Mouse (Mus musculus): Measurements from ENCODE around the gene Olfr453.
A peak's percentile ranks its signal among the peaks of the same experiment; 100 is the strongest.

The Olfr453 gene

DNA sequence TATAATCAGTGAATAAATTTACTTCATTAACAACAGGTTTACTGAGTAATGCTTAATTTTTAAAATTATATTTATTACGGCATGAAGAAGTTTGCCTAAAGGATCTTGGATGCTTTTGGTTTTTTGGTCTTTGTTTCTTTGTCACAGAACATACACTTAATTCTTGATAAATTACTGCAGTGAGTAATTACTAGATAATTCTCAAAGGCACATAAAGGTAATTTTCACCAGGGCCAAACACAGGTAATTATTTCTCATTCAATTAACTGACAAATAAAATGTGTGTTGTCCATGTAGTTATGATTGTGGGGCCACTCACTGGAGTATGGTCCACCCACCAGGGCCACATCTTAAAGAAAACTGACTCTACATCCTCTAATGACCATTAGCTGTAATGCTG, at the start of gene Olfr453:
TSS of gene Olfr453 (plus strand) at position 301 of the 400 bp plus-strand sequence.
- DNase-seq: no peak

DNA sequence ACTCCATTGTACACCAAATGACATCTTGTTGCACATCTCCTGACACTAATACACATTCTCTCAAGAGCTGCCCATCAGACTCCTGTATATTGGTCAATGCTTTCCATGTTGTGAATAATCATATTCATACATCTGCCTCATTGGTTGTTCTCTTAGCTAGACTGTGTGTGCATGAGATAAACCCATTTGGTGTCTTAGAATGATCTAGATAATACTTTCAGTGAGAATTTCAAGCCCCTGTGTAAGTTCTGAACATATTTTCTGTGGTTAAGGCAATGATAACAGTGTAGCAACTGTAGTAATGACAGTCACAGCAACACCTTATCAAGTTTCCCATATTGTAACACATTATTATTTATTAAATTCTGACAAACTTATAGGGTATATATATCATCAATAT, 49.4 kb upstream of the Olfr453 start:
- DNase-seq: no peak

DNA sequence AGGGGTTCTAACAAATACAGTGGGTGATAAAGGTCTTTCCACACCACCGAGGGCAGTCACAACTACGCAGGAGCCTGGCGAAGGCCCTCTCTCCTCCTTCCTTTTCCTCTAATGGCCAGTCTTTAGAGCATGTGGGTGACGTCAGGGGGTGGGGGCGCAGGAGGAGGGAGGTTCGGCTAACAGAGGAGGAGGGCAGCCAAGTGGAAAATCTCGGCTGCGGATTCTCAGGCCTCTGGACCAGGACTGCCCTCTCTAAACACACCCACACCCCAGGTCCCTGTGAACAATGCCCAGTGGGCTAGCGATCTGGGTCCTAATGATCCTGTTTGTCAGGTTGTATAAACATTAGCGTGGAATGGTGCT, 47.0 kb upstream of the Olfr453 start:
- peak; percentile 88 to 93 for DNase-seq

DNA sequence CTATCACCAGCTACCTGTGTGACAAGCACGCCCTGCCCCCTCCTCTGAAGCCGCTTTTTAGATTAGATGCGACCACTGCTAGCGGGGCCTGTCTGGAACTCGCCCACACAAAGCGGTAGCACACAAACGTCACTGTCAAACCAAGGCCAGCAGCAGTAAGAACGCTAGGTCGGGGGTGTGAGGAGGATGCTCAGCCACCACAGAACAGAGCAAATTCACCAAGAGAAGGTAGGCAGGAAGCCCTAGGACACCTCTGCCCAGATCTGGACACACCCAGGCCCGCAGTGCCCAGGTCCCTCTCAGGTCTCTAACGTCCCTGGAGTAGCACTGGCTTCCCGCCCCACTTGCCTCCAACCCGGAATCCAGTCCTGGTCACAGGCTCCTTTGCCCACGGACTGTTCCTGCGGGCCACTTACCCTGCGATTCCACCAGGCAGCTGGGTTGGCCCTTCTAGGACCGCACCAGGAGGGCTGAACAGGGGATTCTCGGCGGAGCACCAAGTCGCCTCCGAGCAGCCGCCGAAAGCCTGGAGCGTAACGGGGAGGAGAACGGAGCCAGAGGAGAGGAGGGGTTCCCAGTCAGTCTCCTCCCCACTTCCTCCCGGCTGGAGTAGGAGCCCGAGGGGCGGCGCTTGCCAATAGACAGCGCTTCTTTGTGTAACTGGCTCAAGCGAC, 46.5 kb upstream of the Olfr453 start:
- peak; percentile 83 to 89 for DNase-seq

DNA sequence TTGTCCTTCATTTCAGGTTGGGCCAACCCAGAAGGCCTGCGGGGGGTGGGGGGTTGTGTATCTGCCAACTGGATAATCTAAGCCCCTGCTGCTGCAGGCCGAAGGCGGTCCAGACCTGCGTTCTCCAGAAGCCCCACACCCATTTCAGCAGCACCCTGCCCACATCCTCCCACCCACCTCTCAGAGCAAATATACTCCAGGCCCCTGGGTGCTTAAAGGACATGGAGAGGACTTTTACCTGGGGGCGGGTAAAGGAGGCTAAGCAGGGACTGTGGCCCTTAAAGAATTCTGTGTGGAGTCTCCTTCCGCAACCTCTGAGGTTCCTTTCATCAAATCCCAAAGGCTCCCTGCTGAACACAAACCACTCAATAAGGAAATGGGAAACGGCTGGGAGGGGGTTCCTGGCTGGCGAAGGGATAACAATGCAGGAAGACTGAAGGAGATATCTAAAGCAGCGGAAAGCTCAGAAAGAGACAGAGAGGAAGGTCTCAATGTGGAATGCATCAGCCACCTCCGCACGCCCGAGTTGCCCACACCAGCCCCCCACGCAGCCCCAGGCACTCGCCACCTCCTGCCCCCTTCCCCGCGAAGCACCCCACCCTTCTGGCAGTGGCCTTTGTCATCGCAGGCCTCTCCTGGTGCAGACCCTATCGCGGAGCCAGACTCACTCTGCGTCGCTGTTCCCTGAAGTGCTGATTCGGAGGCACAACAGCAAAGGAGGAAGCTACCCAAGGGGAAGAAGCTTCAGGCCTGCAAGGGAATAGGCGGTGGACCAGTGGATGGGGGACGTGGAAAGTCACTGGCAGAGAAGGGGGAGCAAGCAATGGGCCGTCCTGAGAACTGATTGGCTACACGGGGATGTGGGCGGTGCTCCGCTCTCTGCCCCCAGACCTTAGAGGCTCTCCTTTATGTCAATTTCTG, 29.6 kb upstream of the Olfr453 start, which contains the start of gene Tcaf1:
TSS of gene Tcaf1 (minus strand) at position 798 of the 921 bp plus-strand sequence.
- DNase-seq: peak; percentile 87 to 92

DNA sequence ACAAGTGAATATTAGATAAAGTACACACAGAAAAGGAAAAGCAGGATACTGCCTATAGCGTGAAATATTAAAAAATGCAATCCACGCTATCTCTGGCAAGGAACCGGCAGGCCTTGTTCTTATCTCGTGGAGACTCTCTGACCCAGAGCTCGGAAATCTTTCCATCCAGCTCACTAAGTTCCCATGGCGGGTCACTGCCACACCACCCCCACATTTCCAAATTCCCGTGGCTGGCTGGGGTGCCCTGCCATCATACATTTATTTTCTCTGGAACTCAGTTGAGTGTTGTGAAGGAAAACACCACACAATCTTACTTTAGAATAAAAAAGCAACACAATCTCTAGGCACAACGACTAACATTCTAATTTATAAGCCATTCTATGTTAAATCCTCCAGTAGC, 24.5 kb upstream of the Olfr453 start:
- no peak for DNase-seq

DNA sequence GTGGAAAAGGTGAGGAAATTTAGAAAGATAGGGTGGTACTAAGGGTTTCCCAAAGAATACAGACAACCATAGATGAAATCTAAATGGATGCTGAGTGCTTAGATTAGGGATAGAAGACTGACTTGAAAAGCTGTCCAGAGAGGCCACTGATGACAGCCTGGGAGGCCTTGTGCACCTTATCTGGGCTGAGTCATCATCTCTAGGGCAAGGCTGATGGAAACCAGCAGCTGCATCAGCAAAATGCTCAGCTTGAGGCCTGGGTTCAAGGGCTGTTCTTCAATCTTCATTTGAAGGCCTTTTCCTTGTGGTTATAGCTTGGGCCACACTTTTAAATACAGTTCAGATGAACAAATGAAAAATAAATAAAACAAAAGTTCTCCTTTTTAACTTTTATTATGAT, 21.2 kb upstream of the Olfr453 start:
- DNase-seq: no peak

DNA sequence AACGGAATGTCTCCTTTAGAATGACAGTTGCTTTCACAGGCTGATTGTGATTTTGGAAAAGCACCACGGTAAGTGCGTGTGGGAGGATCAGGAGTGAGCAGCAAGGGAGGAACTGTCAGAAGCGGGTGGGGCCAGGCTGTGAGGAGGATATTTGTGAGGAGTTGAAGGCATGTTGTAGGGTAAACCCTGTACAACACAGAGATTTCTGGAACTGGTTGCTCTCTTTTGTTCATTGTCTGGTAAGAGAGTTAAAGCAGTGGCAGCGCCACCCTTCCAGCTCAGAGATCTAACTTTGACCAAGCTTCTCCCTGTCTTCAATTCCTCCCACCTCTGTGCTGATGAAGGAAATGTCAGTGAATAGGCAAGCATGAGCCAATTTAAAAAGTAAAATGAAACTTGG, 3.1 kb downstream of the Olfr453 start:
- no peak for DNase-seq

DNA sequence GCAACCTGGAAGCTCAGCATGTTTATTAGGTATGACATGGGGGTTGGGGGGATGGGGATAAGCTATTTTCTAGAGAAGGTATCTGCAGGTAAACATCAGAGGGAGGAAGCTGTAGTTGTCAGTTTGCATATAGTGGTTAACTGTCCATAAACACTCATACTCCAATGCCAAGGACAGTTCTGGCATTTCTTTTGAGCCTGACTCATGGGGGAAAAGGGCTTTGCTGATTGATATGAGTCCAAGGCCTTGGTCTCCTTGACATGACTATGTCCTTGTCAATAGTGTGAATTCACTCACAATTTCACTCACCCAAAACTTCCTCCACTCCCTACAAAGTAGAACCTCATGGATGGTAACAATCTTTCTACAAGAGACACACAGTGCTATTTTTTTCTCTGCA, 8.7 kb downstream of the Olfr453 start:
- DNase-seq: no peak

DNA sequence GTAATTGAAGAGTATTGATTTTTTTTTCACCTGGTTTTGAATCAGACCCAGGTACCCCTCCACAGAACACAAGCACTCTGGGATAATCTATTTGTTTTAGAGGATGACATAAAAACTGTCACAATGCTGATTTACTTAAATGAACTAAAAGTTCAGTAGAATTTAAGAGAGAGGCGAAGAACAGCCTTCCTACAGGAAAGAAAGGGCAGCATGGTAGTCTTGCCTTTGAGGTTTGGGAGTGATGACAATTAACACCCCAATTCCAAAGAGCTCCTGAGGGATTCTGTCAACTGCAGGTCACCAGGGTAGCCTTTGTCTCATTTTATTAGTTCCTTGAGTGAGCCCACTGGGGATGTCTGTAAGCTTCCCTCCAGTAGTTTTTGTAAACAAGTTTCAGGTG, 16.9 kb downstream of the Olfr453 start, which contains the start of gene Olfr38:
TSS of gene Olfr38 (plus strand) at position 301 of the 400 bp plus-strand sequence.
- DNase-seq: no peak

DNA sequence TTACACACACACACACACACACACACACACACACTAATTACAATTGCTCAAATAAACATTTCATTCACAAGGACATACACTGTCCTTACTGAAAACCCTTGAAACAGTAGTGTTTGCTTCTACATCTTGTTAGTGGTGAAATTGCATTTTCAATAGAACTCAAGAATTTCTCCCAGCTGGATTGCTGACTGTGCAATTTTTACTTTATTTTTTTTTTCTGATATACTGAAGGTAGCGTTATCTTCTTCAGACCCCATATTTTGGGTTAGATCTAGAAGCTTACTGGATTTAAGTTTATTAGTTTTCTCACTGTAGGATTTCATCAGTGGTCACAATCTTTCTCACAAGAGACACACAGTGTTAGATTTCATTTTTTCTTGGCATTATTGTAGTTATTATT, 37.9 kb downstream of the Olfr453 start:
- no peak for DNase-seq

DNA sequence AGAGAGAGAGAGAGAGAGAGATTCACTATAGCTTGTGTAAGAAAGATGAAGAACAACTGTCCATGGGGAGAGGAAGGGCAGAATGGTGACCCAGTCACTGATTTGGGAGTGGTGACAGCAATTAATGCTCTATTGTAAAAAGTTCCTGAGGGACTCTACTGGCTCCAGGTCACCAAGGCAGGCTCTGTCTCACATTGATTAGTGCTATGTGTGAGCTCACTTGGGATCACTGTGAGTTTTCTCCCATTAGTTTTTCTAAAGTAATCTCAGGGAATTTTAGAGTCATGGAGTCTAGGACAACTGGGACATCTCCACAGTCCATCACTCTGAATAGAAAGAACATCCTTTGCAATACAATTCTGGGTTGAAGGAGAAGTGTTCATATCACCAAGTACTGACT, 45.6 kb downstream of the Olfr453 start, which contains the start of gene Olfr452:
TSS of gene Olfr452 (plus strand) at position 301 of the 400 bp plus-strand sequence.
- DNase-seq: no peak

DNA sequence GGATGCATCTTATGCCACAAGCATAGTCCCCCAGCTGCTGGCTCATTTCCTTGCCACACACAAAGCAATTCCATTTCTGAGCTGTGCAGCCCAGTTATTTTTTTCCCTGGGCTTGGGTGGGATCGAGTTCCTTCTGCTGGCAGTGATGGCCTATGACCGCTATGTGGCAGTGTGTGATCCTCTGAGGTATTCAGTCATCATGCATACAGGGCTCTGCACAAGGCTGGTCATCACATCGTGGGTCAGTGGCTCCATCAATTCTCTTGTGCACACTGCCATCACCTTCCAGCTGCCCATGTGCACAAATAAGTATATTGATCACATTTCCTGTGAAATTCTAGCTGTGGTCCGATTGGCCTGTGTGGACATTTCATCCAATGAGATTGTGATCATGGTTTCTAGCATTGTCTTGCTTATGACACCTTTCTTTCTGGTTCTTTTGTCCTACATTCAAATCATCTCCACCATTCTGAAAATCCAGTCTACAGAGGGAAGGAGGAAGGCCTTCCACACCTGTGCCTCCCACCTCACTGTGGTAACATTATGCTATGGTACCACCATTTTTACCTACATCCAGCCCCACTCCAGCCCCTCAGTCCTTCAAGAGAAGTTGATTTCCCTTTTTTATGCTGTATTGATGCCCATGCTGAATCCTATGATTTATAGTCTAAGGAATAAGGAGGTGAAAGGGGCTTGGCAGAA, 51.2 kb downstream of the Olfr453 start:
- no peak for DNase-seq

DNA sequence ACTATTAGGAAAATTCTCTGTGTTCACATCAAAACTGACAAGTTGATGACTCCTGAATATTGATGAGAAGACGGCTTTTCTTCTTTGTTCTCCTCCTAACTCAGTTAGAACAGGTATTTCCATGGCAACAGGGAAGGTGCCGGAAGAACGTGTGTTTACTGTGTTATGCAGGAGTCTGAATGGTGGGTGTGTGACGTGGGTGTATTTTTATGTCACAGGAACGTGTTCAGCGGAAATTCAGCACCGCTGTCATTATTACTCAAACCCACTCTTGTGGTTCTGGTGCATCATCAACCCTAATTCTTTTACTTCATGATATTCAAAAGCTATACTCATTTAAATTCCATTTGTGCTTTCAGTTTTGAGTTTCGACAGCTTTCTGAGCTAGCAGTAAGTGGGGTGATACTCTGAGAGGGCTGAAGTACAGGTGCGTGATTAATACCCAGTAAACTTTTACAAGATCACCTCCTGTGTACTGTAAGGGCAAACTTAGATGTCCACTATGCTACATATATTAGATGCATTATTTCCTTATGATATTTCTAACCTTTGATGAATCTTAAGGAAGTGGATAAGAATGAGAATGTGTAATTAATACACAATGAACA, 51.9 kb downstream of the Olfr453 start:
- DNase-seq: no peak

DNA sequence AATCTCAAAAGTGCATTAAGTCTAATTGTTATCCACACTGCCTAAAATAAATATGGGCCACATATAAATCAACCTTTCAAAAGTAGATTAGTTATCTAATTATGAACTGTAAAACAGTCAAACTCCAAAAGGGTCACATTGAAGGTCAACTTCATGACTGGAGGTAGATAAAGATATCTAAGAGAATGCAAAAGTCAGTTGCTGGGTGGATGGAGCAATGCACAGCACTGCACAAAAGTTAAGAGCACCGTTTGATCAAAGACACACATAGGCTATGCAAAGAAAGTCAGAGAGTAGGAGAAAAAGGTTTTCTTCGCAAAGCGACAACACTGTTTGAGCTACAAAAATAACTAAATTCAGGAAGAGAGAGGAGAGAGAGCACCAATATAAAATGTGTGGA, 55.8 kb downstream of the Olfr453 start:
- DNase-seq: no peak
